17 mouse cellular contexts compared by ENCODE assay signal in the genomic region with DNA sequence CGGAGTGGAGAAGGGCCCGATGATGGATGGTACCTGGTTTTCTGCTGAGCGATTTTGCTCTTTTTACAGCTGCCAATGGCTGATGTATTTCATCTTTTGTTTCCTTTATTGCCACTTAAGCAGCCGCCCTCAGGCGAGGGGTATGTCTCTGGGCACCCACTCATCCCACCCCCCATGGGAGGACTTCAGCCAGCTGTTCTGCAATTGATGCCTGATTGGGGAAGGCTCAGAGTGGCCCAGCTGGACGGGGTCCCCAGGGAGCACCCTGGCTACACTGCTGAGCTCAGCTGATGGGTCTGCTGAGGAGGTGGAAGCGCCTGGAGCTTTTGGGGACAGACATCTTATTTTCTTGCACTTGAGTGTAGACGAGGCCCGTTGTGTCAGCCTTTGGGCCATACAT.
"Had no signal": no experiment of that assay in that cellular context is flagged by ENCODE, and none has a peak within 500 bp of the region (broad histone marks: within the 10 kb centered on the region; RNA-seq: fewer than 3 reads in every experiment).

No protein-coding gene starts in this region.

- H3K27me3 ChIP-seq: midbrain, embryonic 15.5 days; neural tube, embryonic 12.5 days had no signal

- ATAC-seq: midbrain, embryonic 13.5 days; midbrain, embryonic 15.5 days had no signal

- H3K9ac ChIP-seq: liver, embryonic 14.5 days; lung, embryonic 14.5 days; midbrain, embryonic 13.5 days; midbrain, embryonic 15.5 days; neural tube, embryonic 12.5 days had no signal

- H3K4me2 ChIP-seq: lung, embryonic 14.5 days; midbrain, embryonic 11.5 days; midbrain, embryonic 13.5 days; midbrain, embryonic 15.5 days; neural tube, embryonic 12.5 days had no signal

- H3K9me3 ChIP-seq: midbrain, embryonic 13.5 days; midbrain, embryonic 15.5 days; neural tube, embryonic 12.5 days had no signal

- H3K4me3 ChIP-seq: midbrain, embryonic 13.5 days; midbrain, embryonic 15.5 days; neural tube, embryonic 12.5 days had no signal

- H3K36me3 ChIP-seq: midbrain, embryonic 13.5 days; midbrain, embryonic 15.5 days; neural tube, embryonic 12.5 days had no signal

- DNase-seq: lung, adult 18-20 months; lung, embryonic 14.5 days; lung, postnatal 10 days; lung, postnatal 4 days; retina, postnatal 1 day; right cerebral cortex, adult 18-20 months; right cerebral cortex, postnatal 25 days; right cerebral cortex, postnatal 4 days; spleen, adult 18-20 months; thymus, adult 18-20 months; thymus, postnatal 14 days; thymus, postnatal 36 days had no signal

- H3K27ac ChIP-seq: liver, embryonic 14.5 days; midbrain, embryonic 13.5 days; midbrain, embryonic 15.5 days; neural tube, embryonic 12.5 days had no signal
